Mouse (Mus musculus): ENCODE data around the gene Eno2.
A peak's percentile ranks its signal among the peaks of the same experiment; 100 is the strongest.
"Not testable (repeated sequence)": the region's sequence is repeated elsewhere in the genome, so short reads cannot be mapped to it uniquely, and the experiment has no call there.

Eno2 gene

GRCm38 (mm10) chr6:124805341-124806321 lies 36.2 kb upstream of the Eno2 start:
- peak; percentile 99 for DNase-seq (ENCODE audit: low spot score)

- DNase-seq (ENCODE audit: low spot score): no peak
Observed at GRCm38 (mm10) chr6:124804341-124804740, 34.9 kb upstream of the Eno2 start.

- DNase-seq (ENCODE audit: low spot score): not testable (repeated sequence)
Observed at GRCm38 (mm10) chr6:124803691-124804090, 34.2 kb upstream of the Eno2 start.

- no peak for DNase-seq (ENCODE audit: low spot score)
Observed at GRCm38 (mm10) chr6:124803061-124803460, 33.6 kb upstream of the Eno2 start.

- DNase-seq (ENCODE audit: low spot score): not testable (repeated sequence)
Observed at GRCm38 (mm10) chr6:124802400-124802799, 32.9 kb upstream of the Eno2 start.

GRCm38 (mm10) chr6:124796200-124796599 lies 26.7 kb upstream of the Eno2 start:
- no peak for DNase-seq (ENCODE audit: low spot score)

- DNase-seq (ENCODE audit: low spot score): no peak
Observed at GRCm38 (mm10) chr6:124795781-124796180, 26.3 kb upstream of the Eno2 start.

GRCm38 (mm10) chr6:124791911-124792310 lies 22.4 kb upstream of the Eno2 start:
- no peak for DNase-seq (ENCODE audit: low spot score)

GRCm38 (mm10) chr6:124790121-124790520 lies 20.6 kb upstream of the Eno2 start:
- no peak for DNase-seq (ENCODE audit: low spot score)

- DNase-seq (ENCODE audit: low spot score): no peak
Observed at GRCm38 (mm10) chr6:124789519-124789918, 20.0 kb upstream of the Eno2 start.

- DNase-seq (ENCODE audit: low spot score): no peak
Observed at GRCm38 (mm10) chr6:124787722-124788121, 18.2 kb upstream of the Eno2 start.

GRCm38 (mm10) chr6:124786756-124787420 lies 17.4 kb upstream of the Eno2 start:
- DNase-seq (ENCODE audit: low spot score): no peak

GRCm38 (mm10) chr6:124782436-124782835 lies 13.0 kb upstream of the Eno2 start:
- DNase-seq (ENCODE audit: low spot score): peak; percentile 58

- DNase-seq (ENCODE audit: low spot score): no peak
Observed at GRCm38 (mm10) chr6:124780917-124781316, 11.4 kb upstream of the Eno2 start.

GRCm38 (mm10) chr6:124779984-124780416 lies 10.5 kb upstream of the Eno2 start:
- DNase-seq (ENCODE audit: low spot score): no peak

- no peak for DNase-seq (ENCODE audit: low spot score)
Observed at GRCm38 (mm10) chr6:124779222-124779983, 9.9 kb upstream of the Eno2 start, which contains the start of gene Lrrc23. TSS of gene Lrrc23 (minus strand) at chr6:124779727.

- no peak for DNase-seq (ENCODE audit: low spot score)
Observed at GRCm38 (mm10) chr6:124770511-124770910, 1.0 kb upstream of the Eno2 start.

- DNase-seq (ENCODE audit: low spot score): no peak
Observed at GRCm38 (mm10) chr6:124770013-124770412, 540 bp upstream of the Eno2 start.

GRCm38 (mm10) chr6:124768704-124769044 lies 799 bp downstream of the Eno2 start:
- DNase-seq (ENCODE audit: low spot score): no peak

- DNase-seq (ENCODE audit: low spot score): no peak
Observed at GRCm38 (mm10) chr6:124767920-124768703, 1.4 kb downstream of the Eno2 start.

GRCm38 (mm10) chr6:124767536-124767919 lies 1.9 kb downstream of the Eno2 start:
- no peak for DNase-seq (ENCODE audit: low spot score)

- DNase-seq (ENCODE audit: low spot score): no peak
Observed at GRCm38 (mm10) chr6:124765951-124766350, 3.5 kb downstream of the Eno2 start.
